Mouse (Mus musculus) stomach, postnatal 0 days (tissue): ENCODE data around the gene Atp8b4. TPM values are rescaled to one million over a fixed set of nuclear protein-coding genes. Genes with fewer than 3 reads are reported as not detected.
A peak's percentile ranks its signal among the peaks of the same experiment; 100 is the strongest.

ENCODE experiments used
- ATAC-seq: fragments of 200-750 bp; cut with Nextera tagmentation; 2 replicates; pipeline ENCODE4 v1.8.0; 2017; ENCODE audit not compliant: low FRiP score, low TSS enrichment
- DNase-seq: peaks from one replicate; pipeline ENCODE4 v3.0.0-alpha.2; 2016; ENCODE audit warnings: low spot score
- H3K27ac ChIP-seq: fragments of 300-500 bp; sonication (generic); replicated peaks from 2 replicates; pipeline ENCODE4 v1.5.1; 2014; ENCODE audit warnings: mild to moderate bottlenecking, control low read depth
- H3K27me3 ChIP-seq: fragments of 300-500 bp; sonication (generic); 2 replicates; pipeline ENCODE4 v1.6.1; 2014; ENCODE audit warnings: low read length; ENCODE audit not compliant: control insufficient read depth, insufficient read depth
- H3K36me3 ChIP-seq: fragments of 300-500 bp; sonication (generic); 2 replicates; pipeline ENCODE4 v1.6.1; 2014; ENCODE audit warnings: low read length, mixed read lengths; ENCODE audit not compliant: control insufficient read depth, insufficient read depth
- H3K4me1 ChIP-seq: fragments of 300-500 bp; sonication (generic); replicated peaks from 2 replicates; pipeline ENCODE4 v1.6.1; 2014; ENCODE audit warnings: antibody characterized with exemption; ENCODE audit not compliant: control insufficient read depth, insufficient read depth
- H3K4me2 ChIP-seq: fragments of 300-500 bp; sonication (generic); replicated peaks from 2 replicates; pipeline ENCODE4 v1.6.1; 2014; ENCODE audit warnings: low read depth, mild to moderate bottlenecking, control low read depth, moderate library complexity
- H3K4me3 ChIP-seq: fragments of 300-500 bp; sonication (generic); 2 replicates; pipeline ENCODE4 v1.5.1; 2014; ENCODE audit warnings: low read depth, low read length, control low read depth
- H3K9ac ChIP-seq: fragments of 300-500 bp; sonication (generic); 2 replicates; pipeline ENCODE4 v1.6.1; 2014; ENCODE audit warnings: mild to moderate bottlenecking, low read length, control low read depth, mixed read lengths
- H3K9me3 ChIP-seq: fragments of 300-500 bp; sonication (generic); 2 replicates; pipeline ENCODE4 v1.6.1; 2016; ENCODE audit warnings: low read length; ENCODE audit not compliant: control insufficient read depth
- CTCF ChIP-seq: IDR thresholded peaks from 2 replicates; pipeline ENCODE4 v1.5.1; 2016; ENCODE audit warnings: antibody characterized with exemption, low read depth, mild to moderate bottlenecking, moderate library complexity
- EP300 ChIP-seq: optimal IDR thresholded peaks from 2 replicates; pipeline ENCODE3; 2016; ENCODE audit warnings: antibody characterized with exemption
- WGBS: fragments of 180-500 bp; shearing (Covaris S2); extraction: QIAGEN DNeasy Blood & Tissue Kit; methylation state at CpG from one replicate; pipeline ENCODE4 v1.1.7; 2014; 5-methylcytosine and 5-hydroxymethylcytosine counted together
- polyA plus RNA-seq: library from polyadenylated mRNA; unstranded; fragments of >200 nt; fragmentation: Nextera tagmentation; extraction: Ambion mirVana; gene quantifications from 2 replicates; pipeline ENCODE4 v1.2.1, GENCODE M21; 2015

Atp8b4 gene
- polyA plus RNA-seq, 1 experiment from 2014 or later: 0.07 TPM

- no peak for ATAC-seq
- DNase-seq: no peak
- H3K36me3 ChIP-seq: no peaks in the 10 kb centered on the region
- H3K9me3 ChIP-seq: no peaks in the 10 kb centered on the region
- no peaks in the 10 kb centered on the region for H3K4me1 ChIP-seq
- 91% methylated on average over 5 of the region's 5 CpGs for WGBS
- no peaks in the 10 kb centered on the region for H3K27me3 ChIP-seq
- no peak overlapping the region for H3K27ac ChIP-seq
- no peak overlapping the region for H3K9ac ChIP-seq
- H3K4me2 ChIP-seq: no peak overlapping the region
- TF ChIP-seq EP300 (no peak), CTCF (no peak)
- H3K4me3 ChIP-seq: no peak overlapping the region
Observed at GRCm38 (mm10) chr2:126380300-126380699, 120.2 kb downstream of the Atp8b4 start.

GRCm38 (mm10) chr2:126371634-126372033 is 128.8 kb downstream of the Atp8b4 start:
- H3K4me1 ChIP-seq: no peaks in the 10 kb centered on the region
- ATAC-seq (no peak), DNase-seq (peak; percentile 18)
- TF ChIP-seq CTCF (no peak), EP300 (no peak)
- H3K4me2 ChIP-seq: no peak overlapping the region
- 54% methylated on average over 8 of the region's 8 CpGs for WGBS
- H3K9me3 ChIP-seq: no peaks in the 10 kb centered on the region
- no peak overlapping the region for H3K4me3 ChIP-seq
- H3K27ac ChIP-seq: no peak overlapping the region
- H3K9ac ChIP-seq: no peak overlapping the region
- H3K27me3 ChIP-seq: no peaks in the 10 kb centered on the region
- no peaks in the 10 kb centered on the region for H3K36me3 ChIP-seq

- WGBS: 47% methylated on average over 4 of the region's 4 CpGs
- no peak for ATAC-seq
- no peaks in the 10 kb centered on the region for H3K4me1 ChIP-seq
- H3K36me3 ChIP-seq: no peaks in the 10 kb centered on the region
- no peaks in the 10 kb centered on the region for H3K9me3 ChIP-seq
- H3K27ac ChIP-seq: no peak overlapping the region
- DNase-seq: no peak
- TF ChIP-seq EP300: no peak
- no peak for TF ChIP-seq CTCF
- no peak overlapping the region for H3K4me2 ChIP-seq
- no peak overlapping the region for H3K4me3 ChIP-seq
- no peak overlapping the region for H3K9ac ChIP-seq
- H3K27me3 ChIP-seq: no peaks in the 10 kb centered on the region
Observed at GRCm38 (mm10) chr2:126369815-126370214, 130.7 kb downstream of the Atp8b4 start.

- TF ChIP-seq EP300 (no peak), CTCF (no peak)
- 72% methylated on average over 14 of the region's 14 CpGs for WGBS
Observed at GRCm38 (mm10) chr2:126363745-126364725, 136.4 kb downstream of the Atp8b4 start.

DNA sequence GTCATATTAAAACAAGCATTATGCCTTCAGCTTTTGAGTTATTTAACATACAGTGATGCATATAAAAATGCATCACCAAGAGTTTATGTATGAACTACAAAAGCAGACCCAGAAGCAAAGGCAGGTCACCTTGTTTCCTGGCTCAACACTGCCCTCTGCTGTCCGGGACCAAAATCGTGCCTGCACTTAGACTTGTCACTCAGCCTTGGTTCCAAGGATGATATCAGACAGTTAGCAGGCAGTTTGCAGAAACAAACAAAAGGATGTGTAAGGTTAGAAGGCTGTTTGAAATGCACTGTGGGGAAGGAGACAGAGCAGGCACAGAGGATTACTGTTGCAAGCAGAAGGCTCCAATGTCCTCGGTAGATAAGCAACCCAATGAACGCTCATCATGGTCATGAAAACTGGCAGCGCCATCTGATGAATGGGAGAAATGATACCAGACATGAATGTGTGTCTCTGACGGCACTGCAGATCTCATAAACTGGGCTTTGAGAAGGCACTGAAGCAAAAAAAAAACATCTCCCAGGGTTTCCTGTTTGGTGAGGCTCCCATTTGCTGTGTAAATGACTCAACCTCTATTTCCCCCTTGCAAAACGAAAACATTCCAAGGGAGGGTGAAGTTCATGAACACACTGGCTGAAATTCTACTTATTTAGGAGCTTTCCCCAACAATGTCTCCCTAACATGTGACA is 137.3 kb downstream of the Atp8b4 start:
- ATAC-seq: peak; percentile 56; the same call in 1 of the 2 replicates
- peak overlapping the region; percentile 56; the same call in 1 of the 2 replicates for H3K27ac ChIP-seq
- H3K4me2 ChIP-seq: no peak overlapping the region
- H3K4me1 ChIP-seq: no peaks in the 10 kb centered on the region
- no peaks in the 10 kb centered on the region for H3K36me3 ChIP-seq
- 36% methylated on average over 7 of the region's 7 CpGs for WGBS
- peak; percentile 81 for DNase-seq
- TF ChIP-seq CTCF (peak; percentile 98), EP300 (no peak)
- no peak overlapping the region for H3K4me3 ChIP-seq
- H3K27me3 ChIP-seq: no peaks in the 10 kb centered on the region
- H3K9ac ChIP-seq: no peak overlapping the region
- no peaks in the 10 kb centered on the region for H3K9me3 ChIP-seq

More at GRCm38 (mm10) chr2:126363745-126364725, 136.4 kb downstream of the Atp8b4 start:
- no peak overlapping the region for H3K9ac ChIP-seq
- no peaks in the 10 kb centered on the region for H3K27me3 ChIP-seq
- no peak overlapping the region for H3K4me2 ChIP-seq
- H3K4me3 ChIP-seq: no peak overlapping the region
- no peaks in the 10 kb centered on the region for H3K4me1 ChIP-seq
- H3K9me3 ChIP-seq: no peaks in the 10 kb centered on the region
- H3K27ac ChIP-seq: peak overlapping the region; percentile 56; the same call in 1 of the 2 replicates
- no peak for ATAC-seq
- H3K36me3 ChIP-seq: no peaks in the 10 kb centered on the region
- DNase-seq: no peak
